Mouse (Mus musculus) megakaryocyte, embryonic 14.5 days (primary cell): Measurements from ENCODE around the gene Rab38. TPM values are rescaled to one million over a fixed set of nuclear protein-coding genes. Genes with fewer than 3 reads are reported as not detected.

Experiments used
- H3K27me3 ChIP-seq: replicated peaks from 2 replicates; pipeline ENCODE3; 2012; ENCODE audit warnings: inconsistent platforms
- H3K36me3 ChIP-seq: replicated peaks from 2 replicates; pipeline ENCODE3; 2012; ENCODE audit warnings: low read length, inconsistent platforms, mixed read lengths
- H3K4me1 ChIP-seq: 2 replicates; pipeline ENCODE4 v1.6.1; 2012; ENCODE audit warnings: inconsistent platforms
- H3K4me3 ChIP-seq: replicated peaks from 2 replicates; pipeline ENCODE3; 2012; ENCODE audit warnings: moderate library complexity, mild to moderate bottlenecking, inconsistent platforms
- H3K9me3 ChIP-seq: 2 replicates; pipeline ENCODE4 v1.6.1; 2012; ENCODE audit warnings: inconsistent platforms
- FLI1 ChIP-seq: IDR thresholded peaks from 2 replicates; pipeline ENCODE4 v1.6.1; 2012; ENCODE audit warnings: low read length, inconsistent platforms, mixed read lengths
- GATA1 ChIP-seq: IDR thresholded peaks from 3 replicates; pipeline ENCODE4 v1.6.1; 2012; ENCODE audit warnings: mixed read lengths, low read length, inconsistent platforms, borderline replicate concordance
- polyA plus RNA-seq: library from polyadenylated mRNA; stranded (reverse); fragments of >175 nt; gene quantifications from 2 replicates; pipeline ENCODE4 v1.2.3, GENCODE M21; 2012; ENCODE audit warnings: low replicate concordance; ENCODE audit not compliant: insufficient read depth

Rab38 gene
- 38.9 and 110 TPM in 2 replicates for polyA plus RNA-seq

DNA sequence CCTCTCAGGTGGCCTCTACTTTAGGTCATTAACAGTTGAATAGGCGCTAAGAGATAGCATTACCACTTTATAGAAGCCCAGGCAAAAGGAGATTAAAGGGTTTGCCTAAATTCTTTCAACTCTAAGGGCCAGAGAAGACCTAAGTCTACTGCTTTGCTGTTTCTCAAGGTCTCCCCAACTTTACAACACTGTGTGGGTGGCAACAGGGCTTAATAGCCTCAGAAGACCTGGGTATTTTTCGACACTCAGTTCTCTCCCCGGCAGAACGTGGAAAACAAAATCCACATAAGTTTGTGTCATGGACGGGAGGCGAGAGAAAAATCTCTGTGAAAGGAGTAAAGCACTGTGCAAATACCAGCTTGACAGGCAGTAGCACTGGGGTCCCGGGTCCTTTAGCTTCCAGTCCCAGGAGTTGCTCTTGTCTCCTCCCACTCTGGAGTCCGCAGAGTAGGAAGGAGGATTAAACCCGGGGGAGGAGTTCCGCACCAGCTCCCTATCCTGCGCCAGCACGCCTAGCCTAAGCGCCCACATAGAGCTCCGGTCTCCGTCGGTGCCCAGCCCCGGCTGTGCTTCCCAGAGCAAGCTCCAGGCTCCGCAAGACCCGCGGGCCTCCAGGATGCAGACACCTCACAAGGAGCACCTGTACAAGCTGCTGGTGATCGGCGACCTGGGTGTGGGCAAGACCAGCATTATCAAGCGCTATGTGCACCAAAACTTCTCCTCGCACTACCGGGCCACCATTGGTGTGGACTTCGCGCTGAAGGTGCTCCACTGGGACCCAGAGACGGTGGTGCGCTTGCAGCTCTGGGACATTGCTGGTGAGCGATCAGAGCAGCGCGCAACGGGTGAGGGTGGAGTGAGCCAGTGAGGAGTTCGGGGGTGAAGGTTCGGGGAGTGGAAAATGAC, at the start of gene Rab38:
TSS of gene Rab38 (plus strand) at position 488 of the 906 bp plus-strand sequence.
- Histone ChIP-seq H3K27me3 (no peaks in the 10 kb centered on the region), H3K36me3 (peaks cover 13% of the 10 kb centered on the region), H3K4me3 (peak within 1 kb of the TSS; percentile 99), H3K4me1 (peaks cover 77% of the 10 kb centered on the region), H3K9me3 (no peaks in the 10 kb centered on the region)
- TF ChIP-seq GATA1 (no peak), FLI1 (no peak)

DNA sequence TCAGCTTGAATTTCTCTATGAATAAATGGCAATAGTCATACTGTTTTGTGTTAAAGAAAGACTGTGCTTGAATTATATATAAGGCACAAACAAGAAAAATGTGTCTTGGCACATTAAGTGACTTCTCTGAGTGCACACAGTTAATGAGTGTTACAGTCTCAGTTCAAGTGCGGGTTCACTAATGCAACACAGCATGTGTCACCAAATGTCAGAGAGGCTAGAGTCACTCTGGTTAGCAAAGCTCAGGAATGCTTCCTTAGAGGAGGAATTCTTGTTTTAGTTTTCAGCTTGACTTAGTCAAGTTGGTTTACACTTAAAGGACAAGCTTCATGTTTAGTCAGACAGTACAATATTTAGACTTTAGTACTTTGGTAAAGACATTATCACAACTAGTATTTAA, 35.5 kb upstream of the Rab38 start:
- Histone ChIP-seq H3K36me3 (peaks cover 2% of the 10 kb centered on the region), H3K4me1 (no peaks in the 10 kb centered on the region), H3K9me3 (peaks cover 8% of the 10 kb centered on the region), H3K27me3 (no peaks in the 10 kb centered on the region), H3K4me3 (no peak overlapping the region)
- no peak for TF ChIP-seq FLI1
- no peak for TF ChIP-seq GATA1

DNA sequence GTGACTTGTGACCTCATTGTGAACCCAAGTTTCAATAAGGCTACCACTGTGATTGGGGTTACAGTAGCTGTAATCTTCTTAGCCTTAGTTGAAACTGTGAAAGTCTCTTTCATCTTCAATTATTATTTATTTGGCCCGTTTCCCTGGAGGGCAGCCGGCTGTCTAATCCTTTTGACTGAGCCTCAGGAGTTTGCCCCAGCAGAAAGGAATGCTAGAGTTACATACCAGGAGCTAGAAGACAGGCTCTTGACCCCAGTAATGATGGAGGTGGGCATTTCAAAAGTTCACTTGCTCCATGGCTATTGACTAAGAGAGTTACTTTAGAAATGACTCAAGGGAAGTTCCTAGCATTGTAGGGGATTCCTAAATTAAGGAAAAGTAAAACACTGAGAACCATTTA, 34.3 kb upstream of the Rab38 start:
- H3K4me3 ChIP-seq = no peak overlapping the region
- TF ChIP-seq GATA1 (no peak), FLI1 (no peak)
- no peaks in the 10 kb centered on the region for H3K27me3 ChIP-seq
- peaks cover 2% of the 10 kb centered on the region for H3K36me3 ChIP-seq
- peaks cover 3% of the 10 kb centered on the region; the same call in 1 of the 2 replicates for H3K4me1 ChIP-seq
- H3K9me3 ChIP-seq = peaks cover 8% of the 10 kb centered on the region

DNA sequence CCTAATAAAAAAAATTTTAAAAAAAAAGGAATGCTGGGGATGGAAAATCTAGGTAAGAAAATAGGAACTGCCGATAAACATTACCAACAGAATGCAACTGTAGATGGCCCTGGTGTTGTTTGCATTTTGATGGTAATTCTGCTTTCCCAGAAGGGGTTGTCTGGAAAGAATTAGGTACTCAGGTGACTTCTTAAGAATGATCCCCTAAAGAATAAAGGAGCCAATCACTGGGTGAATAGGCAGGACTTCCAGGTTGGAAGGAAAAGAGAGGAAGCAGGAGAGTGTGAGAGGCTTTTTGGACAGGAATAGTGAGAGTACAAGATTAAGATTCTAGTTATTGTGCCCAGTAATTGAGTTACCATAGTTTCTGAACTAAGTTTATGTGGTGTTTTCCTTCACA, 24.8 kb upstream of the Rab38 start:
- Histone ChIP-seq H3K9me3 (peaks cover 10% of the 10 kb centered on the region; the same call in 1 of the 2 replicates), H3K36me3 (peaks cover 6% of the 10 kb centered on the region), H3K4me3 (no peak overlapping the region), H3K27me3 (no peaks in the 10 kb centered on the region), H3K4me1 (peaks cover 3% of the 10 kb centered on the region; the same call in 1 of the 2 replicates)
- no peak for TF ChIP-seq FLI1
- TF ChIP-seq GATA1 = no peak

DNA sequence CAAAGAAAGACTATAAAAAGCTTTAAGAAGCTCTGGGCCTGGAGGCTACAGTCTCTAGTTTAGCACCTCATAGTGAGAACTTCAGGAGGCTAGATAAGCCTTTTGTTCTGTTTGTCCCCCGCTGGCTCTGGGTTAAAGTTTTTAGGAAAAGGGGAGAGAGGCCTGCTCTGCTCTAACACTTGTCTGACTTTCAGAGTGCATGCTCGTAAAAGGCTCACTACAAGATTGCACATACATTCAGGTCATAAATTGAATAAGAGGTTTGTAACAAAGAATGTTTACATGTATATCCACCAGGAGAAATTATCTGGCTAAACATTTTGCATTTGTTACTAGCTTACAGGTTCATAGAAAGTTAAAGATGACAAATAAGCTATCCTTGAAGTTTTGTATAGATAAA, 23.6 kb upstream of the Rab38 start:
- Histone ChIP-seq H3K4me3 (no peak overlapping the region), H3K9me3 (peaks cover 10% of the 10 kb centered on the region; the same call in 1 of the 2 replicates), H3K27me3 (no peaks in the 10 kb centered on the region), H3K36me3 (peaks cover 6% of the 10 kb centered on the region), H3K4me1 (no peaks in the 10 kb centered on the region)
- no peak for TF ChIP-seq GATA1
- TF ChIP-seq FLI1 = no peak

DNA sequence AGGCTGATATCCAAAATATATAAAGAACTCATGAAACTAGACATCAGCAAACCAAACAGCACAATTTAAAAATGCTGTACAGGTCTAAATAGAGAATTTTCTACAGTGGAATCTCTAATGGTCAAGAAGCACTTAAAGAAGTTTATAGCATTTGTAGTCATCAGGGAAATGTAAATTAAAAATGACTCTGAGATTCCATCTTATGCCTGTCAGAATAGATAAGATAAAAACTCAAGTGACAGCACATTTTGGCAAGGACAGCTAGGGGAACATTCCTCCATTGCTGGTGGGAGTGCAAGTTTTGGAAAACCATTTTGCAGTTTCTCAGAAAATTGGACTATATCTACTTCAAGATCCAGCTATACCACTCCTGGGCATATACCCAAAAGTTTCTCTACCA, 8.3 kb upstream of the Rab38 start:
- H3K27me3 ChIP-seq = no peaks in the 10 kb centered on the region
- H3K4me3 ChIP-seq = no peak overlapping the region
- H3K9me3 ChIP-seq = no peaks in the 10 kb centered on the region

DNA sequence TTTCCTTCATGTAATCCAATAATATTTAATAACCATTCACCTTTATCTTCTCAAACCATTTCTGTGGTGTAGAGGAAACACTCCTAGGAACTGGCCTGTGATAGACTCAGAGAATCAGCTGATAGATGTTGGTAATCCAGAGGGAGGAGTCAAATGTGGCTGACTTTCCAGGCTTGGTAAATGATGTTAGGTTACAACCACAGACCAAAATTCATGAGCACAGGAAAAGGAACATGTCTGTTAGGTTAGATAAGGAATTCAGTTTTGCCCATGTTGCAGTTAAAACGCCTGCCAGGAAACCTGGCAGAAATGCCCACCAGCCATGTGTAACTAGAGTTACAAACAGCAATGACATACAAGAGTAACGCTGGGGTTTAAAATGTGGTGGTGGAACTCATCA, 6.2 kb upstream of the Rab38 start:
- no peaks in the 10 kb centered on the region for H3K9me3 ChIP-seq
- no peak overlapping the region for H3K4me3 ChIP-seq
- peaks cover 57% of the 10 kb centered on the region for H3K4me1 ChIP-seq
- H3K27me3 ChIP-seq = no peaks in the 10 kb centered on the region
- H3K36me3 ChIP-seq = no peaks in the 10 kb centered on the region
- peak; percentile 52; the same call in 1 of the 2 replicates for TF ChIP-seq FLI1
- TF ChIP-seq GATA1 = peak; percentile 80; the same call in 1 of the 3 replicates

More for the DNA sequence above, 8.3 kb upstream of the Rab38 start:
- peaks cover 42% of the 10 kb centered on the region for H3K4me1 ChIP-seq
- TF ChIP-seq FLI1 (no peak), GATA1 (no peak)
- no peaks in the 10 kb centered on the region for H3K36me3 ChIP-seq

DNA sequence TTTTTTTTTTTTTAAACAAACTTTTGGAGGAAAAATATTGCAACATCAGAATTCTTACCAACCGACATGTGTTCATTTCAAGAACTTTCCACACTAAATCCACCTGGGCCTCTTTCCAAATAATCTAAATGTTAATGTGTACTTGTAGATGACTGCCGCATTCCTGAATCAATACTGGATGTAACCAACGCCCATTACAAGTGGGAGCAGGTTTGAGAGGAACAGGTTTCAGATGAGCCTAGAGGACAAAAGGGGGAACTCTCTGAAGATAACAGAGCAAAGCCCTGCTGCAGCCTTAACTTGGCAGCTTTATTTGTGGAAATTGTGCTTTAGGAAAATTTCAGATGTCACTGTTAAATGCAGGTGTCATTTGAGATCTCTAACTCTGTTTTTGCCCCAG, 4.3 kb upstream of the Rab38 start:
- Histone ChIP-seq H3K9me3 (no peaks in the 10 kb centered on the region), H3K27me3 (no peaks in the 10 kb centered on the region), H3K4me1 (peaks cover 68% of the 10 kb centered on the region)

DNA sequence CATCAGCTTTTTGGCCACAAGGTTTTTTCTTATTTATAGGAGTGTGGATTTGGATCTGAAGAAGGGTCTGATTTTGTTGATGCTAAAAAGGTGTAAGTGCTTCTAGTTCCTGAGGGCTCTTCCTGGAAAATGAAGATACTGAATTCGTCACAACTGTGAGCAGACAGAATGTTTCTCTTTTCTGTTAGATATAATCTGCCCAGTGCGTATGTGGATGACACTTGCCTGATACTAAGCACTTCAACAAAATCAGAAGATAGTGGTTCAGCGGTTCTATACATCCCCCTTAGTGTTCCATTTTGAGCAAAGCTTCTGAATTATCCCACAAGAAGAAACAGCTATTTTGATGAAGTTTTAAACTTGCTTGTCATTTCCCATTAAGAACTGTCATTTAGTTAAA, 2.6 kb upstream of the Rab38 start:
- Histone ChIP-seq H3K27me3 (no peaks in the 10 kb centered on the region), H3K9me3 (no peaks in the 10 kb centered on the region), H3K36me3 (no peaks in the 10 kb centered on the region), H3K4me1 (peaks cover 79% of the 10 kb centered on the region), H3K4me3 (no peak overlapping the region)
- TF ChIP-seq FLI1 (no peak), GATA1 (no peak)

More for the DNA sequence above, 4.3 kb upstream of the Rab38 start:
- TF ChIP-seq FLI1 (no peak), GATA1 (no peak)
- no peaks in the 10 kb centered on the region for H3K36me3 ChIP-seq
- H3K4me3 ChIP-seq = no peak overlapping the region

DNA sequence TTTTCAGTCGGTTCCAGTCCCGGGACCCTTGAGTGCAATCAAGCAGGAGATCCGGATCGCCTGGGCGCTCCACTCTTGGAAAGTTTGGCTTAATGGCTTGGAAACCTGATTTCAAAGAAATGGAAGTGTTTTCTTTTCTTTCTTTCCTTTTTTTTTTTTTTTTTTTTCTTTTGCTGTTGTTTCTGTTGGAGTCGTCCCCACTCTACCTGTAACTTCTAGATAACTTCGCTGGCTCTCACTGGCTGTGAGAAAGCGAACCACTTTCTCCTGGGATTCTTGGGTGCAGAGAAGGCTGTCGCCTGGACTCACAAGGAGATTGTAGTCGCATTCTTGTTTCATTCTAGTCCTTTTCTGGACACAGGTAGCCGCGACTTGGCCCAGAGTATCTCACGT, 615 bp downstream of the Rab38 start:
- H3K27me3 ChIP-seq = no peaks in the 10 kb centered on the region
- H3K4me1 ChIP-seq = peaks cover 77% of the 10 kb centered on the region
- peaks cover 17% of the 10 kb centered on the region for H3K36me3 ChIP-seq
- TF ChIP-seq FLI1 (no peak), GATA1 (no peak)
- no peaks in the 10 kb centered on the region for H3K9me3 ChIP-seq
- peak overlapping the region; percentile 99 for H3K4me3 ChIP-seq
